Mouse (Mus musculus) adipocyte (in vitro differentiated cells): ENCODE data around the gene Mylpf.
"Not testable (repeated sequence)": the region's sequence is repeated elsewhere in the genome, so short reads cannot be mapped to it uniquely, and the experiment has no call there.

Experiments used
- DNase-seq: peaks from one replicate; pipeline ENCODE4 v3.0.0-alpha.2; 2016; ENCODE audit warnings: low spot score

The Mylpf gene

DNA sequence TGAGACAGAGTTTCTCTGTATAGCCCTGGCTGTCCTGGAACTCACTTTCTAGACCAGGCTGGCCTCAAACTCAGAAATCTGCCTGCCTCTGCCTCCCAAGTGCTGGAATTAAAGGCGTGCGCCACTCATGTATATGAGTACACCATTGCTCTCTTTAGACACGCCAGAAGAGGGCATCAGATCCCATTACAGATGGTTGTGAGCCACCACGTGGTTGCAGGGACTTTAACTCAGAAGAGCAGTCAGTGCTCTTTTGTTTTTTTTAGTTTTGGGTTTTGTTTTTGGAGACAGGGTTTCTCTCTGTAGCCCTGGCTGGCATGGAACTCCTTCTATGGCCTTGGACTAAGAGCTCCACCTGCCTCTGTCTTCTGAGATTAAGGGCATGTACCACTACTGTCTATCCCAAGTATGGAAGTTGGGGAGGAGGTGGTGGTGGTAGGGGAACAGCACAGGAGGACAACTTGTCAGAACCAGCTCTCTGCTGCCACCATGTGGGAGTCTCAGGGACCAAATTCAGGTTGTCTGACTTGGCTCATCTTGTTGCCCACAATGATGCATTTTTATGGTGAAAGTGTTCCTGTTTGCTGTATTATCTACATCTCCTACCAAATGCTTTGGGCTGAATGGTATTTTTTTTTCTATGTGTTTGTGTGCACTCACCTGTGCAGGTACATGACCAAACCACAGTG is 20.1 kb downstream of the Mylpf start:
- peak; percentile 72 for DNase-seq

DNA sequence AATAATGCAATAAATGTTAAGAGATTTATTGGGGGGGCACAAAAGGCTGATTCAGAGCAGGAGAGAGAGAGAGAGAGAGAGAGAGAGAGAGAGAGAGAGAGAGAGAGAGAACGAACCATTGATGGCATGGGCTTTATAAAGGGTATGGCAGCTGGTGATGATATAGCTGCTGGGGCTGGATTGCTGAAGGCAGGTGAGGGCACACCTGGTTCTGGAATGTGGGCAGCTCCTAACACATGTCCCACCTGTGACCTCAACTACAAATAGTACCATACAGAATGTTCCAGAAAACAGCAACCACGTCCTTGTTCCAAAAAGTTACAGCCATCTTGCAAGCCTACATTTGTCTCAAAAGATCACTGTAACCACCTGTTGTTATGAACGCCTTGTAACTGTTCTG is 22.7 kb downstream of the Mylpf start:
- no peak for DNase-seq

DNA sequence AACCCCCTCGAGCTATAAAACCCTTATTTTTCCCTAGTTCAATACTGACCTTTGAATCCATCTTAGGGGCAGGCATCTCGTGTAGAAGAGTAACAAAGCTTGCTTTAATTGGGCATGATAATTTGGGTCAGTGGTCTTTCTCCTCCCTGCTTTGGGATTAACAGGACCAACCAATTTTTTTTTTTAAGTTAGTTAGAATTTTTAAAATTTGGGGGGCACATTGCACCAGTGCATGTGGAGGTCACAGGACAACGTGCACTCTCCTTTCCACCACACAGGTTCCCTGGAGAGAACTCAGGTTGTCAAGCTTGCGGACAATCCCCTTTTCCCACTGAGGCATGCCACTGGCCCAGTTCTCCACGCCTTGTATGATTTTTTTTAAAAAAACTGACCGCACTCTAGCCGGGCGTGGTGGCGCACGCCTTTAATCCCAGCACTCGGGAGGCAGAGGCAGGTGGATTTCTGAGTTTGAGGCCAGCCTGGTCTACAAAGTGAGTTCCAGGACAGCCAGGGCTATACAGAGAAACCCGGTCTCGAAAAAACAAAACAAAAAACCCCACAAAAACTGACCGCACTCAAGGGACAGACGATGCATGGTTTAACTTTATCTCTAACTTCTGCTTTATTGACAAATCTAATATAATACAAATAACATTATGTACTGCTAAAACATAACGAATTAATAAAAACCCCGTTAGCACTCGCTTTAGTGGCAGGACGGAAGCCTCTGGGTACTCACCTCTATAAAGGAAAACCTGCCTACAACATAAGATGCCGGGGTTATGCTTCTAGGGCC is 23.3 kb downstream of the Mylpf start:
- no peak for DNase-seq

DNA sequence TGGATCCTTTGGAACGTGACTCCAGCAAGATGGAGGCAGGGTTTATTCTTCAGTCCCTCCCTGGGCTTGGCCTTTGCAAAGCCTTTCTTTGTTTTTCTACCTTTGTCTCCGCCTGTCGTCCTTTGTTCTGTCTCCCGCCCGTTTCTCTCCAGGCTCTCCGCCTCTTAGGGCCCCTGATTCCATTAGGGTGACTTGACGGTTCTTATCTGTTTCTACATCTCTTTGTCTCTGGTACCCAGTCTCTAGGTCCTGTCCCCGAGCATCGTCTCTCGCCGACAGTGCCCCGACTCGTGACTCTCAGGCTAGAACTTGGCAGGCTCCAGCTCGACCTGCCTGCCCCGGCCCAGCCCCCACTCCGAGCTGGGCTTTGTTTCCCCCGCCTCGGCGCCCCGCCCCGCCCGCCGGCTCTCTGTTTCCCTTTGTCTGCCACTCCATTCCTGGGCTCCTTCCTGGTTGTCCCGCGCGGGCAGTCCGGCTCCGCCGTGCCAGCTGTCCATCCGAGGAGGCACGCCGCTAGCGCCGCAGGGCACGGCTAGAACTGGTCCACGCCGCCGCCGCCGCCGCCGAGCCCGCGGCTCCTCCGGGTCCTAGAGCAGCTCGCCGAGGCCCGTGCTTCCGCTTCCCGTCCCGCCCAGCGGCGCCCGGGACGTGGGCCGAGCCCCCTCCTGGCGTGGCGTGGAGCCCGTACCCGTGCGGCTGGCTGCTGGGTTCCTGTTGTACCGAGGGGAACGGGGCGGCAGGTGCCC is 24.1 kb downstream of the Mylpf start, which contains the start of the genes Zfp553 and Sept1:
Gene Zfp553, plus strand, starts transcription at position 440 of the 746 bp plus-strand sequence.
Gene Sept1, minus strand, starts transcription at position 509 of the 746 bp plus-strand sequence.
- DNase-seq: peak; percentile 71

DNA sequence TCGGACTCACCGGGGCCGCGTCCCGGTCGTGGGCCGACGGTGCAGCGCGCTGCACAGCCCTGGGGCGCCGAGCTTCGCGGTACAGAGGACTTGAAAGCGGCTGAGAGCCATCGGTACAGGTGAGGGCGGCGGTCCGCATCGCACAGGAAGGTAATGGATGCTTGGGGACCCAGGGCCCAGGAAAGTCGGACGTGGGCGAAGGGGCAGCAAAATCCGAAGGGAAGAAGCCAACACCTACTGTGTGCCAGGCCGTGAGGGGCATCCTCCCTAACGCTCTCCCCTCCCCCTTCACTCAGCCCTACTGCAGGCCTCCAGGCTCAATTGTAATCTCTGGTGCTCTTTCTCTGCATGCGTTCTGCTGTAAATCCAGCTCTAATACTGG is 24.7 kb downstream of the Mylpf start:
- DNase-seq: no peak

DNA sequence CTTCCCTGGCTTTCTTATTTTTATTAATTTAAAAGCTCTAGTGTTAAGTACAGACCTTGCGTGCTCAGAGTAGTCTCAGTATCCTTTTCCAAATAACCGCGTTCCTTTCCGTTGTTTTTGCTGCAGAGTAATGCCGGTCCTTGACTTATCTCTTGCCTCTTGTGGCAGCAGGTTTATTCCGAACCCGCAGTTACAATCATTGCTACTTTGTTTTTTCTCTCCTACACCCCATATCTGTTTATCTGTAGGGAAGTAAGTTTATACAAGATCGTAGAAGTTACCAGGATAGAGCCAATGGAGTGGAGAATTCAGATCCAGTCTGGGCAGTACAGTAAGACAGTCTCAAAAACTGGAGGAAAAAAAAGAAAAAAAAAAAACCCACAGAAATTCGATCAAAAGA is 25.1 kb downstream of the Mylpf start:
- DNase-seq: no peak

DNA sequence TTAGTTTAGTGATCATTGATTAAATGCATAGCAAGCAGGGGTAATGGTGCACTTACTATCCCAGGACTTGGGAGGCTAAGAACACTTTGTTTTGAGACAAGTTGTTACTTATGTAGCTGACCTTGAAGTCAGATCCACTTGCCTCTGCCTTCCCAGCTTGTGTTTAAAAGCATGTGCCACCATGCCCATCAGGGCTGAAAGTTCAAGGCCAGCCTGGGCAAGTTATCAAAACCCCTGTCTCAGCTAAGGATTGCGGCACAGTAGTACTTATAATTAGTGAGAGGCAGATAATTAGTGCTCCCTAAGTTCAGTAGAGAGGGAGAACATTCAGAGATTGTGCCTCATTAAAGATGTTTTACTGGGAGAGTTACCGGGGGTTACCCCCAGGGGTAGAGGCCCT is 26.1 kb downstream of the Mylpf start:
- DNase-seq: no peak

DNA sequence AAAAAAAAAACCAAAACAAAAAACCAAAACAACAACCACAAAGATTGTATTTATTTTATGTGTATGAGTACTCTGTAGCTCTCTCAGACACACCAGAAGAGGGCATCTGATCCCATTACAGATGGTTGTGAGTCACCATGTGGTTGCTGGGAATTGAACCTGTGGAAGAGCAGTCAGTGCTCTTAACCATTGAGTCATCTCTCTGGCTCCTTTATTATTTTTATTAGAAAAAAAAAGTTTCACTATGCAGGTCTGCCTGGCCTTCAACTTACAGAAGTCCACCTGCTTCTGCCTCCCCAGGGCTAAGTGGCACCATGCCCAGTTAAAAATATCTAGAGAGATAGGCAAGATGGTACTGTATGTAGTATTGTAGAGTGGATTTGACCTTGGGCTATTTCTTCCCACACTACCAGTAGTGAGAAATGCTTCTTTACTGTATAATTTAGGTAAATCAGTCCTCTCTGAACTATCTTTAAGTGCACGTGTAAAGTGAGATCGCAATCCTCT is 34.7 kb downstream of the Mylpf start:
- no peak for DNase-seq

DNA sequence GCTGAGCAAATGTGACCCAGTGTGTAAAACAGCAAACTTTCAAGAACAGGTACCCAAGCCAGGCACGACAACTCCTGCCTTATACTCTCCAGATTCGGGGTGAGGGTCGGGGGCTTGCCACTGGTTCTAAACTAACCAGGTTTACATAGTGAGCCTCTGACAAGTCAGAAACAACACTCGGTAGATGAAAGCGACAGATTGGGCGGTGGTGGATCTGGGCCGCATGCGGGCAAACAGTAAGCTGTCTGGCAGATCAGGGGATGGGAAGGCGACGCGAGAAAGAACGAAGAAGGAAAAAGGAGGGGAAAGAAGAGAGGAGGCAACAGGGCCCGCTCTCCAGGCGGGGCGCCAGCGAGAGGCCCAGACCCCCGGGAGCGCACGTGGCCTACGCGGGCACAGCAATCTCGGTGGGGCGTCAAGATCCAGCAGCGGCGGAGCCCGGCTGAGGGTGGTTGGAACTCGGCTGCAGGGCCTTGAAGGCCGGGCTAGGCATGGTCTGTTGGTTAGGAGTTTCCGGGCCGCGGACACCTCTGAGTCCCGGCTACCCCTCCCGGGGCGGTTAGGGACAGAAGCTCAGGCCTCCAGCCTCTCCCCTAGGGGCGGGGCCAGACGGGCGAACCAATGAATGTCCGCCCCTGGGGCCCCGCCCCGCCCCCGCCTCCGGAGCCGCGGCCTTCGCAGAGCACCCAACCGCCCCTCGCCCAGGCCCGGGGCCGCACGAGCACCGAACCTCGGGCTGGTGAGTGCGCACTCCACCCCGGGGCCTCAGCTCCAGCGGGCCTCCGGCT is 35.4 kb downstream of the Mylpf start, which contains the start of gene Zfp771:
Gene Zfp771, plus strand, starts transcription at position 405 of the 788 bp plus-strand sequence.
- DNase-seq: peak; percentile 90

DNA sequence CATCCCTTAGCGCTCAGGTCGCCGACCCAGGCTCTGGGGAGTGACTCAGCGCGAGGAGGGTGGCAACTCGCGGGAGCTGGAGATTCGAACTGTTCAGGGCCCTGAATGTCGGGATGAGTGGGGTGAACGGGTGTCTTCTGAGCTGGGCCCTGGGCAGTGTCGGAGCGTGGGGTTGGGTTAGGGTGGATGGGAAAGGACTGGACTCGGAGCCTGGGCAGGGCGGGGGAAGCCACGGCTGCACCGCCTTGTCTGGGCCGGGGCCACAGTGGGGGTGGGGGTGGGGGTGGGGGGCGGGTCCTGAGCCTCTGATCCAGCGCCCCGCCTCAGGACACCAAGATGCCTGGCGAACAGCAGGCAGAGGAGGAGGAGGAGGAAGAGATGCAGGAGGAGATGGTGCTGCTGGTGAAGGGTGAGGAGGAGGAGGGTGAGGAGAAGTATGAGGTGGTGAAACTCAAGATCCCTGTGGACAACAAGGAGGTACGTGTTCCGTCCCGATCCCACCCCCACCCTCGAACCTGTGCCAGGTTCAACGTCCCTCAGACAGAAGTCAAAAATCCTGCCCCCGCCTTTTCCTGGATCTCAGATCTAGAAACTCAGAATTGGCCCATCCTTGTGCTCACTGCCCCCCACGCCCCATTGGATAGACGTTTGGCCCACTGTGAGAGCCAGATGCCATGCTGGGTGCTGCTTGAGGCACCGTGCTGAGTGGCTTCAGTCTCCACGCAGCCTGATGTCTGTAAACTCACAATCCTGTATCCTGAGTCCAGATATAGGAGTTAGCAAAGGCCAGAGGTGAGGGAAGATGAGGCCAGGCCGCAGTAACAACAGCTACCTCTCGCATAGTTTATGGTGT is 36.2 kb downstream of the Mylpf start:
- DNase-seq: peak; percentile 14

DNA sequence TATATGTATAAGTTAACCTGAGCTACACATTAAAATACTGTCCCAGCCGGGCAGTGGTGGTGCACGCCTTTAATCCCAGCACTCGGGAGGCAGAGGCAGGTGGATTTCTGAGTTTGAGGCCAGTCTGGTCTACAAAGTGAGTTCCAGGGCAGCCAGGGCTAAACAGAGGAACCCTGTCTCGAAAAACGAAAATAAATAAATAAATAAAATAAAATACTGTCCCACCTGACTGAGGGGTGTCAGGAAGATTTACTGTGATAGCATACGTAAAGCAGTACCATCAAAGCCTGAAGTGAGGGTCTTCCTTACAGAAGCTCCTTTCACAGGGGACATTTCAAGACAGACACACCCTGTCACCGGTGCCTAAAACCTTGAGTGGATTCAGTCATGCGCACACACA is 41.8 kb downstream of the Mylpf start:
- not testable (repeated sequence) for DNase-seq

DNA sequence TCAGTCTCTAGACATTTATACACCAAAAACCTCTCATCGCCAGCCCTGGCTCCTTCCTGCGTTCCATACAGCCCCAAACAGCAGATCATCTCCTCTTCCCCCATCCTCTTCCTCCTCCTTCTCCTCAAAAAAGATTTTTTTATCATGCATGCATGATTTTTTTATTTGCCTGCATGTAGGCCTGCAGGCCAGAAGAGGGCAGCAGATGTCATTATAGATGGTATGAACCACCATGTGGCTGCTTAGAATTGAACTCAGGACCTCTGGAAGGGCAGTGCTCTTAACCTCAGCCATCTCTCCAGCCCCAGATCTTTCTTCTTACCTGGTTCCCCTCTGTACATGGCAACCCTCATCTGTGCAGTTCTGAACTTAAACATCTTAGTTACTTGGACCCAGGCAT is 43.7 kb downstream of the Mylpf start:
- DNase-seq: peak; percentile 48

DNA sequence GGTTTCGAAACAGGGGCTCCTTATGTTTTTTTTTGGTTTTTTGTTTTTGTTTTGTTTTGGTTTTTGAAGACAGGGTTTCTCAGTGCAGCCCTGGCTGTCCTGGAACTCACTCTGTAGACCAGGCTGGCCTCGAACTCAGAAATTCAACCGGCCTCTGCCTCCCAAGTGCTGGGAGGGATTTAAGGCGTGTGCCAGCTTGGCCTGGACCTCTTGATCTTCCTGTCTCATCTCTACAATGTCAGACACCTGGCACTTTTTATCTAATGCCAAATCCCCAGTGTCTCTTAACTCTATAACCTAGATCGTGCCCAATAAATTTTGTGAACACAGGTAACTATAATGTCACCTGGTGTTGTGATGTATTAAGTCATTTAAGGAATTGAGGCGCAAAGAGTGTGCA is 44.7 kb downstream of the Mylpf start:
- no peak for DNase-seq

DNA sequence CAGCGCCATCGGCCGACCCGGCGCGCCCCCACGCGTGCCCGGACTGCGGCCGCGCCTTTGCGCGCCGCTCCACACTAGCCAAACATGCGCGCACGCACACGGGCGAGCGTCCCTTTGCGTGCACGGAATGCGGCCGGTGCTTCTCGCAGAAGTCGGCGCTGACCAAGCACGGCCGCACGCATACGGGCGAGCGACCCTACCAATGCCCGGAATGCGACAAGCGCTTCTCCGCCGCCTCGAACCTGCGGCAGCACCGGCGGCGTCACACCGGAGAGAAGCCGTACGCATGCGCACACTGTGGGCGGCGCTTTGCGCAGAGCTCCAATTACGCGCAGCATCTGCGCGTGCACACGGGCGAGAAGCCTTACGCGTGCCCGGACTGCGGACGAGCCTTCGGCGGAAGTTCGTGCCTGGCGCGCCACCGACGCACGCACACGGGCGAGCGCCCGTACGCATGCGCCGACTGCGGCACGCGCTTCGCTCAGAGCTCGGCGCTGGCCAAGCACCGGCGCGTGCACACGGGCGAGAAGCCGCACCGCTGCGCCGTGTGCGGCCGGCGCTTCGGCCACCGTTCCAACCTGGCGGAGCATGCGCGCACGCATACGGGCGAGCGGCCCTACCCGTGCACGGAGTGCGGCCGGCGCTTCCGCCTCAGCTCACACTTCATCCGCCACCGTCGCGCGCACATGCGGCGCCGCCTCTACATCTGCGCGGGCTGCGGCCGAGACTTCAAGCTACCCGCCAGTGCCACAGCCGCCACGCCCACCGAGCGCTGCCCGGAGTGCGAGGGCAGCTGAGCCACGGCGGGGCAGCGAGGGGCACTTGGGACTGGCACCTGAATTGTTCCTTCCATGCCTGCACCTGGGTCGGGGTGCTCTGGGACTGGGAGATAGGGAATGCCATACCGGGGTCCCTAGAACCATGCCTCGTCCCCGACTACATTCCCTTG is 45.4 kb downstream of the Mylpf start:
- DNase-seq: peak; percentile 88

DNA sequence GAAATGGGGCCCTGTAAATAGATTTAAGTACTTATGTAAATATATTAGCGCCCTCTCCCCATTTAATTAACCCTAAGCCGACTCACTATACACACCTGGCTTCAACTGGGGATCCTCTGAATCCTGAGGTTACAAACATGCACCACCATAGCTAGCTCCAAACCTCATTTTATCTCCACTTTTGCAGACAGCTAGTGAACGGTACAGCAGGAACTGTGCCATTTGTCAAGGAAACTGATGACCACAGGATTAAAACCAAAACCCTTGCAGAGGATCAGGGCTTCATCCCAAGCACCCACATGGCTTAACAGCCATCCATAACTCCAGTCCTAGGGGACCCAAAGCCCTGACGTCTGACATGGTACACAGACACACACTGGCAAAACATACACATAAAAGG is 46.3 kb downstream of the Mylpf start:
- DNase-seq: no peak

DNA sequence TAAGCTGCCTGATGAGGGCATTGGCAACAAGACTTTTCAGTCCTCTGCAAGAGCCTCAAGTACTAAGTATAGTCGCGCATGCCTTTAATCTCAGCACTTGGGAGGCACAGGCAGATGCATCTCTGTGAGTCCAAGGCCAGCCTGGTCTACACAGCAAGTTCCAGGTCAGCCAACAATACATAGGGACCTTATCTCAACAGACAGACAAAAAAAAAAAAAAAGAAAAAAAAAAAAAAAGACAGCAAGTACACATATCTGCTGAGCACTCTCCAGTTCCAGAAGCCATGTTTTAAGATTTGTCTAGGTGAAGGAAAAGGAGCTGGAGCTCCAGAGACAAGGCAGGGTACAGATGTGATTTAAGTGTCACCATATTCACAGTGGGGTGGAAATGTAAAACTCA is 47.3 kb downstream of the Mylpf start:
- no peak for DNase-seq

DNA sequence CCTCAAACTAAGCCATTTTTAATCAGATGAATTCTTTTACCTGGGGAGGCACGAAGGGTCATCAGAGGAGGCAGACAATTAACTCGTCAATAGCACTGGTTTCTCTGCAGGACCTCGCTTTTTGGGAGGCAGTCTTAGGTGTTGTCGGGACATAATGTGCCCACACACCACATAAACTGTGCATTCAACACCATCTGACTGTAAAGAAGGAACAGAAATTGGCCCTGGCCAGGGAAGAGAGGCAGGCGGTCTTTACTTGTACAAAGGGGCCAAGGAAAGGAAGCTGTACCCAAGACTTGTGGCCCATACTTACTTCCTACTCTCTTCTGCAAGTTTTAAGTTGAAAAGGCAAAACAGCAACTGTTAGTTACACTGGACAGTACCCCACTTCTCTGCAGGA is 47.8 kb downstream of the Mylpf start:
- no peak for DNase-seq

DNA sequence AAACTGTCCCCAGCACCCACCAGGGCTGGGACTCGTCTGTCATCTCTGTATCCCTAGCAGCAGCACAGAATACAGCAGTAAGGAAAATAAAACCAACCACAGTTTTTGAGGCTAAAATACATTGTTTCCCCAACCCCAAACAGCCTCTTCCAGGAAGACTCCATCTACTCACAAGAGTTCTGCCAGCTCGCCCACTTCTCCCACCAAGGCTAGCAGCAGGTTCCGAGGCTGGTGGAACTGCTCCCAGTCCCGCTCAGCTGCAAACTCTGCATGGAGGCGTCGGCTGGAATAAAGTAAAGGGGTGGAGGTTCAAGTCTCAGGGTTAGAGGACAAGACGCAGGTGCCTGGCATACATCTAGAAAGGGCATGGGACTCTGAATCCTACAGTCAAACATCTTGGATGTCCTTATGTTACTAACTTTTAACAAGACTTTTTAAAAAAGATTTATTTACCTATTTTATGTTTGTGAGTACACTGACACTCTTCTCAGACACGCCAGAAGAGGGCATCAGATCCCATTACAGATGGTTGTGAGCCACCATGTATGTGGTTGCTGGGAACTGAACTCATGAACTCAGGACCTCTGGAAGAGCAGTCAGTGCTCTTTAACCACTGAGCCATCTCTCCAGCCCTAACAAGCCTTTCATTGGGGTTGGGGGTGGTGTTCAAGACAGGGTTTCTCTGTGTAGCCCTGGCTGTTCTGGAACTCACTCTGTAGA is 50.7 kb downstream of the Mylpf start:
- no peak for DNase-seq
